Mouse (Mus musculus) cerebellum, adult 2 months (tissue): ENCODE data around the gene Atp2b2. TPM values are rescaled to one million over a fixed set of nuclear protein-coding genes. Genes with fewer than 3 reads are reported as not detected.
A peak's percentile ranks its signal among the peaks of the same experiment; 100 is the strongest.

ENCODE experiments used
- DNase-seq, 2 experiments: peaks; one replicate each; pipeline ENCODE4 v3.0.0; 2021
- H3K27ac ChIP-seq: fragments of 200-500 bp; 2 replicates; pipeline ENCODE4 v1.5.1; 2012; ENCODE audit warnings: low read length, control low read depth, inconsistent platforms; ENCODE audit not compliant: insufficient read depth
- H3K27me3 ChIP-seq: fragments of 200-500 bp; 2 replicates; pipeline ENCODE4 v1.6.1; 2012; ENCODE audit warnings: inconsistent platforms, mild to moderate bottlenecking, low read length, moderate library complexity; ENCODE audit not compliant: control insufficient read depth, insufficient read depth
- H3K4me1 ChIP-seq: fragments of 200-500 bp; 2 replicates; pipeline ENCODE4 v1.6.1; 2011; ENCODE audit warnings: low read length; ENCODE audit not compliant: control insufficient read depth, insufficient read depth
- H3K4me3 ChIP-seq: fragments of 200-500 bp; replicated peaks from 2 replicates; pipeline ENCODE3; 2011; ENCODE audit warnings: mild to moderate bottlenecking, low read depth, low read length, control low read depth; ENCODE audit not compliant: insufficient read depth
- CTCF ChIP-seq: fragments of 200-500 bp; IDR thresholded peaks from 2 replicates; pipeline ENCODE4 v1.5.1; 2011; ENCODE audit warnings: low read depth, mild to moderate bottlenecking, control low read depth, low read length, moderate library complexity, borderline replicate concordance; ENCODE audit not compliant: insufficient read depth
- POLR2A ChIP-seq: fragments of 200-500 bp; IDR thresholded peaks from 2 replicates; pipeline ENCODE4 v1.6.1; 2011; ENCODE audit warnings: low read length, control low read depth, borderline replicate concordance; ENCODE audit not compliant: insufficient read depth
- WGBS: fragments of 180-500 bp; shearing (Covaris S2); methylation state at CpG from one replicate; pipeline ENCODE4 v1.1.7; 2018; 5-methylcytosine and 5-hydroxymethylcytosine counted together
- polyA plus RNA-seq: library from polyadenylated mRNA; depleted of rRNA; stranded (reverse); fragments of >200 nt; gene quantifications from 2 replicates; pipeline ENCODE4 v1.2.3, GENCODE M21; 2012

Gene Atp2b2
- polyA plus RNA-seq, 1 experiment: 217 TPM

DNA sequence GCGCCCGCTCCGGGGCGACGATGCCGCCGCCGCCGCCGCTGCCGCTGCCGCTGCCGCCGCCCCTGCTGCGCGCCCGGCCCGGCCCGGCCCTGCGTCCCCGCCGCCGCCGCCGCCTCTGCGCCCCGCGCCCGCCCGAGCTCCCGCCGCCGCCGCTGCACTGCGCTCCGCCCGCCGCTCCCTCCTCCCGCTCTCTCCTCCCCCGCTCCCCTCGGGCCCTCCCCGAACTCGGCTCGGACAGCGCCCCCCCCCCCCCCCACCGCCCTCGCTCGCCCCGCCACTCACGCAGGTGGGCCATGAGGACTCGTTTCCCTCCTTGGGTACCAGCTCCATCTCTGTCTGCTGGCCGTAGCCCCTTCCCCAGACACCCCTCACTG, 515 bp downstream of the Atp2b2 start:
- Histone ChIP-seq H3K27me3 (no peaks in the 10 kb centered on the region), H3K27ac (peak overlapping the region; percentile 96), H3K4me3 (peak overlapping the region; percentile 86), H3K4me1 (peaks cover 25% of the 10 kb centered on the region)
- 1% methylated on average over 21 of the region's 52 CpGs for WGBS
- DNase-seq: peak; percentile 59 to 68
- TF ChIP-seq CTCF: no peak
- no peak for TF ChIP-seq POLR2A

- peak overlapping the region; percentile 96 for H3K27ac ChIP-seq
Measured at GRCm38 (mm10) chr6:114041097-114041910, 1.1 kb downstream of the Atp2b2 start.

DNA sequence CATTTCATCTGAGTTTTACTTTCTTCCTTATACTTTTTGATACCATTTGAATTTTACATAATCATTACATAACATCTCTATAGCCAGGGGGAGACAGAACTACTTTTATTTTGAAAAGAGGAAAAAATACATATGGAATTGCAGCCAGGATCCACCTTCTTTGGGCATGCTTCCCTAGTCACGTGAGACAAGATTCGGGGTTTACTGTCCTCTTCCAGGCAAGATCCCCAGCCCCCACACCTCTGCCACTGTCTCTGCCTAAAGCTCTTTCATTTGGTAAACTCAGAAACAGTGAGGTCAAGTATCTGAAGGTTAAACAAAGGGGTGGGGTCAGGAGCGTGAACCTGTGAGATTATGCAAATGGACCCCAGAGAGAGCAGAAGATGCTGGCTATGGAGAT, 6.7 kb downstream of the Atp2b2 start:
- Histone ChIP-seq H3K27me3 (no peaks in the 10 kb centered on the region), H3K4me1 (peaks cover 54% of the 10 kb centered on the region), H3K27ac (no peak overlapping the region), H3K4me3 (no peak overlapping the region)
- 34% methylated on average over 3 of the region's 3 CpGs for WGBS
- no peak for DNase-seq
- TF ChIP-seq POLR2A (no peak), CTCF (no peak)

More at GRCm38 (mm10) chr6:114041097-114041910, 1.1 kb downstream of the Atp2b2 start:
- peak; percentile 86 to 88 for DNase-seq
- WGBS: under 1% methylated on average over 39 of the region's 39 CpGs
- H3K4me1 ChIP-seq: peaks cover 26% of the 10 kb centered on the region
- H3K4me3 ChIP-seq: peak overlapping the region; percentile 86
- no peaks in the 10 kb centered on the region for H3K27me3 ChIP-seq
- TF ChIP-seq POLR2A (0 out of 2 replicates have a peak, but pooled peaks have one; percentile 39), CTCF (peak; percentile 65; the same call in 1 of the 2 replicates)

GRCm38 (mm10) chr6:114032822-114033221, 9.6 kb downstream of the Atp2b2 start:
- H3K4me1 ChIP-seq: peaks cover 53% of the 10 kb centered on the region
- peak overlapping the region; percentile 40 for H3K27ac ChIP-seq
- 11% methylated on average over 8 of the region's 8 CpGs for WGBS
- H3K4me3 ChIP-seq: no peak overlapping the region
- H3K27me3 ChIP-seq: no peaks in the 10 kb centered on the region
- peak; percentile 72 to 82 for DNase-seq
- no peak for TF ChIP-seq POLR2A
- no peak for TF ChIP-seq CTCF

DNA sequence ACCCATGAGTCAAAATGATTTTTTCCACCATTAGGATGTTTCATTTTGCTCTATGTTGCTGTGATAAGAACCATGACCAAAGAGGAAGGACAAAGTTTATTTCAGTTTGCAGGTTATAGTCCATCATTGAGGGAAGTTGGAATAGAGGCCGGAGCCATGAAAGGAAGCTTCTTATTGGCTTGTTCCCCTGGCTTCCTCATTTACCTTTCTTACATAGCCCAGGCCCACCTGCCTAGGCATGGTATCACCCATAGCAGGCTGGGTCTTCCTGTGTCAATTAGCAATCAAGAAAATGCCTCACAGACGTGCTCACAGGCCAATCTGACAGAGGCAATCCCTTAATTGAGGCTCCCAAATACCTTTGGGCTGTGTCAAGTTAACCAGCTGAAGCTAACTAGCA, 18.6 kb downstream of the Atp2b2 start:
- H3K4me3 ChIP-seq: no peak overlapping the region
- WGBS: 88% methylated on average over 2 of the region's 2 CpGs
- H3K4me1 ChIP-seq: peaks cover 27% of the 10 kb centered on the region
- no peak overlapping the region for H3K27ac ChIP-seq
- TF ChIP-seq CTCF (no peak), POLR2A (no peak)
- DNase-seq: no peak
- H3K27me3 ChIP-seq: no peaks in the 10 kb centered on the region

DNA sequence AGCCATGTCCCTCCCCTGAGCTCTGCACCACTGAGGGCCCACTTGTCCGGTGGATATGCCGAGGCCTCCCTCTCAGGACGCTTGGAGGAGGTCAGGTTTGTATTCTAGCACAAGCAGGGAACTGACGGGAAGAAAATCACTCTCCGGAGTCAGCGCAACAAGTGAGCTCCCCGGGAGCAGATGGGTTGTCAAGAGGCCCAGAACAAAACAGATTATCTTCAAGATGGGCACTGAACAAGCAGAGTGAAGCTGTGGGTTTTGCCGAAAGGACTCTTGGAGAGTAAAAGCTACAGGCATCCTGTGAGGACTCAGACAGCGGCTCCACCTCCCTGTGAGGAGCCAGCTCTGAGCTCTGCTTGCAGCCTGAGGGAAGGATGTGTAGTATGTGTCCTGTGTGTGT, 20.3 kb downstream of the Atp2b2 start:
- Histone ChIP-seq H3K27me3 (no peaks in the 10 kb centered on the region), H3K4me1 (peaks cover 16% of the 10 kb centered on the region), H3K27ac (no peak overlapping the region), H3K4me3 (no peak overlapping the region)
- no peak for TF ChIP-seq CTCF
- peak in 1 of 2 experiments; percentile 52 for DNase-seq
- WGBS: 27% methylated on average over 9 of the region's 9 CpGs

- 10% methylated on average over 5 of the region's 5 CpGs for WGBS
- Histone ChIP-seq H3K27ac (no peak overlapping the region), H3K27me3 (no peaks in the 10 kb centered on the region), H3K4me3 (no peak overlapping the region), H3K4me1 (peaks cover 27% of the 10 kb centered on the region)
- peak in 1 of 2 experiments; percentile 65 for DNase-seq
- no peak for TF ChIP-seq POLR2A
- no peak for TF ChIP-seq CTCF
Measured at GRCm38 (mm10) chr6:114013801-114014200, 28.6 kb downstream of the Atp2b2 start.

- WGBS: 21% methylated on average over 9 of the region's 9 CpGs
- Histone ChIP-seq H3K4me1 (peaks cover 33% of the 10 kb centered on the region), H3K27ac (peak overlapping the region; percentile 45; the same call in 1 of the 2 replicates), H3K27me3 (no peaks in the 10 kb centered on the region), H3K4me3 (no peak overlapping the region)
- DNase-seq: peak; percentile 54 to 59
- no peak for TF ChIP-seq POLR2A
- no peak for TF ChIP-seq CTCF
Measured at GRCm38 (mm10) chr6:114012834-114013233, 29.6 kb downstream of the Atp2b2 start.
